Mouse (Mus musculus) E14TG2a.4 (cell line): ENCODE measurements around the gene Sgsm3.

Experiments
- CTCF ChIP-seq: conservative IDR thresholded peaks from 2 replicates; pipeline ENCODE4 v1.5.1; 2014; ENCODE audit warnings: low read length
- NANOG ChIP-seq: IDR thresholded peaks from 2 replicates; pipeline ENCODE4 v1.6.1; 2014; ENCODE audit warnings: borderline replicate concordance, low read length, mixed read lengths
- POU5F1 ChIP-seq: IDR thresholded peaks from 2 replicates; pipeline ENCODE4 v1.6.1; 2014; ENCODE audit warnings: low read length, borderline replicate concordance

DNA sequence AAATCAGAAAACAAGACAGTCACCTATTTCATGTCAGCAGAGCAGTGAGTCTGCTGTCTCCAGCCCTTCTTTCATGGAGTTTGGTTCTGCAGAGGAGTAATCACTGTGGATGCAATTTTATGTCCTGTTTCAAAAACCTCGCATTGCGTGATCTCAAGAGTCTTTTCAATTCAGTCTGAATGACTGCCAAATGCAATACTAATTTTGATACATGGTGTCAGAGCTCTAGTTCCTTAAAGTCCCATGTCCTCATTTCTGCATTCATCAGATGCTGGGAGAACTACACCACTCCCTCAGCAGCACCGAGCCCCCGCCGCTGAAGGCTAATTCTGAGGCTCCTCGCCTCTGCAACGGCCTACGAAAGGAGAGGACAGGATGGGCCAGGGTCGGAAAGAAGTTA lies 46.3 kb downstream of the Sgsm3 start:
- TF ChIP-seq CTCF (no peak), NANOG (no peak), POU5F1 (no peak)
